Mouse (Mus musculus) layer of hippocampus, adult 2 months (tissue): Measurements from ENCODE around the gene Mab21l2. TPM values are rescaled to one million over a fixed set of nuclear protein-coding genes. Genes with fewer than 3 reads are reported as not detected.

Experiments
- DNase-seq, 2 experiments: peaks; one replicate each; pipeline ENCODE4 v3.0.0; 2022; ENCODE audit warnings: low spot score in 2 of 2
- H3K27ac ChIP-seq: fragments of 200-600 bp; 2 replicates; pipeline ENCODE4 v1.8.1; 2022
- H3K4me3 ChIP-seq: fragments of 200-600 bp; 2 replicates; pipeline ENCODE4 v1.8.1; 2022; ENCODE audit warnings: mild to moderate bottlenecking
- CTCF ChIP-seq: fragments of 200-600 bp; conservative IDR thresholded peaks from 2 replicates; pipeline ENCODE4 v1.8.1; 2022; ENCODE audit warnings: antibody characterized with exemption, mild to moderate bottlenecking, moderate library complexity
- long read RNA-seq, 2 experiments: library from polyadenylated mRNA; stranded (forward); transcript quantifications; one replicate each; pipeline ENCODE4 v2.0.0; 2021; ENCODE audit warnings: borderline mapping rate in 2 of 2
- total RNA-seq, 2 experiments: library from RNA; stranded (reverse); gene quantifications; 2 replicates each; pipeline ENCODE4 v1.2.3; 2021

Gene Mab21l2
- total RNA-seq: not detected
- long read RNA-seq, experiment 1: 0 reads
- long read RNA-seq, experiment 2: 0 reads

GRCm38 (mm10) chr3:86548091-86549015, at the start of gene Mab21l2:
TSS of gene Mab21l2 (minus strand) at chr3:86548629.
- no peak for DNase-seq
- TF ChIP-seq CTCF: no peak
- Histone ChIP-seq H3K4me3 (peak within 1 kb of the TSS; percentile 54), H3K27ac (no peak within 1 kb of the TSS)

GRCm38 (mm10) chr3:86575312-86575711, 26.9 kb upstream of the Mab21l2 start:
- no peak for TF ChIP-seq CTCF
- no peak overlapping the region for H3K27ac ChIP-seq
- no peak overlapping the region for H3K4me3 ChIP-seq
- DNase-seq: no peak

DNA sequence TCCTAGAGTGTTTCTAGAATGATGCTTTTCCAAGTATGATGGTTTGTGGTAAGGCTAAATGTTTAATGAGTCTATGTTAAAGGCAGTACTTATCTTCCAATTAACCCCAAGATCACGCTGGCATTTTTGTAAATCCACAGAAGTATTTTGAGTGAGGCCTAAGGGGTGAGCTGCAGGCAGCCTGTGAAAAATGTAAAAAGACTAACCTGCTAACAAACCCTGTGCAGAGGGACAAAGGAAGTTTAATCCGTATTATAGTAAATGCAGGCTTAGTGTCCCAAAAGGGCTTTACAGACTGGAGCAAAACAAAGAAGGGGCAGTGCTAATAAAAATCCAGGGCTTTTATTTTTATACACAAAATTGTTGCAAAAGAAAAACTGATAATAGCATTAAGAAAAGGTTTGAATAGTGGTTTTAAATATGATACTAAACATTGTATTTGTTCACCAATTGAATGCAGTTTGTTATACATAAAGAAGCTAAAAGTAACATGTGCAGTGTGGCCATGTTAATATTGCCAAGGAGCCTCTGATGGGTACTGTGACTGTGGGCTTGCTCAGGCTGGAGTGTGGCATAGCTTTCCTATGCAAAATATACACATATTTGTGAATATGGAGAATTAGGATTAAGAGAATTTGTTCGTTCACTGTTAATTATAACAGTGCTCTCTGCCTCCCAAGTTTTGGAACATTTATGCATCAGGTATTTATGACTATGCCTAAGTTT, 24.3 kb upstream of the Mab21l2 start:
- H3K27ac ChIP-seq: no peak overlapping the region
- no peak overlapping the region for H3K4me3 ChIP-seq
- no peak for DNase-seq
- TF ChIP-seq CTCF: no peak

DNA sequence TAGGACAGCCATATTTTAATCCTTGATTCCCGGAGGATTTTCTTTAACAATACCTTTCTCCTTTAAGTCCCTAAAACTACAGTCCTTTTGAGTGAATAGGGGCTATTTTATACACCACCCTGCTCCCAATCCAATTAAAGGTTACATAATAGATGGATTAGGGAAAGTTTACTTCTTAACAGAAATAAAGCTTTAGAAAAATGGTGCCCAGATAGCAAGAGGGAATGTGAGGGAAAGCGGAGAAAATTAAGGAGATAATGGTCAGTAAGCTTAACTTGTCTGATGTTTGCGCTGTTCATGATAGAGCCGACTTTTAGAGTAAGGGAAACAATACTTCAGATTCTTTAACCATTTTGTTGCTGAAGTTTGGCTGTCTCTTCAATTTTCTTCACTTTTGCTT, 23.1 kb upstream of the Mab21l2 start:
- TF ChIP-seq CTCF: no peak
- DNase-seq: no peak

DNA sequence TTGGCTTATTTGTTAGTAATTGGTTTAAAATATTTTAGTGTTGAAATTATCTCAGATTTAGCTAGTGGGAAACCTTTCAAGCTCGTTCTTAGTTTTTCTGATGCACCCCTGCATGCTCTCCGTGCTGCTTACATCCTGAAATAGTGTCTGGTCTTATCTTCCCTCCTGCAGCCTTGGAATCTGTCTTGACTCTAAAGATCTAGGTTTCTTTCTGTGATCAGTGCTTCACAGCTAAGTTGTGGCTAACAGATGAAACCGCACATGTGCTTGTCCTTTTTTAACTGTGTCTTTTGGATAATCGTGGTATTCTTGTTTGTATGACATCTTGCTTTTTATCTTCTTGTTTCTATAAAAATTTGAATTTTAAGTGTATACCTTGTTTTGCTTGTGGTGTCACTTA, 18.9 kb upstream of the Mab21l2 start:
- TF ChIP-seq CTCF: no peak
- DNase-seq: no peak
- Histone ChIP-seq H3K4me3 (no peak overlapping the region), H3K27ac (no peak overlapping the region)

More for the DNA sequence above, 23.1 kb upstream of the Mab21l2 start:
- Histone ChIP-seq H3K4me3 (no peak overlapping the region), H3K27ac (no peak overlapping the region)

GRCm38 (mm10) chr3:86561396-86561795, 13.0 kb upstream of the Mab21l2 start:
- TF ChIP-seq CTCF: no peak
- no peak for DNase-seq
- Histone ChIP-seq H3K27ac (no peak overlapping the region), H3K4me3 (no peak overlapping the region)

GRCm38 (mm10) chr3:86561023-86561344, 12.6 kb upstream of the Mab21l2 start:
- no peak for DNase-seq
- TF ChIP-seq CTCF: no peak
- no peak overlapping the region for H3K4me3 ChIP-seq
- H3K27ac ChIP-seq: no peak overlapping the region

DNA sequence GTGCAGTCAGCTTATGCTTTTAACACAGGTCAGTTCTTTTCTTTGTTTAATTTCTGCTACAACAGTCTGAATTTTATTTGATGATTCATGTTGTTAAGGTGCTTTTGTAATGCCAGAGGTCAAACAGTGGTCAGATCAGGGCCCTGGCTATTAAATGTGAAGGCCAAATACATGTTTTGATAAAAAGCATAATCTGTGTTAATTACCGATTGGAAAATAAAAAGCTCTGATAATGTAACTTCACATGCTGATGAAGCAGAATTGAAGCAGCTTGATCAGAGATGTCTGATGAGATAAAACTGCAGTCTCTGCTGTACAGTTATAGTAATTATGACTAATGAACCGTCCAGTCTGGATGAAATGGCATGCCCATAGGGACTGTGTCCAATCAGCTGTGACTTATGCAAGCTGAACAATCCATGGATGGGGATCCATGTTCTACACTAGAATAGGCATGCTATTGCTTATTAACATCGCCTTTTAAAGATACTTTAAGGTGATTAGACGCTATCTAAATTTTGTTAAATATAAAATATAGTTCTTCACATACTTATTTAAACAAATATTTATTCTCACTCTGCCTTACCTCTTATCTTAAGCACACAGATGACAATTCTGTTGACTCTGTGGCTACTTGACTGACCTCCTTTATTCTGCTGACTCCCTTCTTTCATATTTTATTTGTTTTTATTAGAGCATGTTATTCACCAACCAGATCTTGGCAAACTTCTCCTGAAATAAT, 12.0 kb upstream of the Mab21l2 start:
- DNase-seq: no peak
- Histone ChIP-seq H3K4me3 (no peak overlapping the region), H3K27ac (no peak overlapping the region)
- no peak for TF ChIP-seq CTCF

GRCm38 (mm10) chr3:86559635-86560034, 11.2 kb upstream of the Mab21l2 start:
- H3K4me3 ChIP-seq: no peak overlapping the region
- no peak for TF ChIP-seq CTCF
- no peak overlapping the region for H3K27ac ChIP-seq
- DNase-seq: no peak

DNA sequence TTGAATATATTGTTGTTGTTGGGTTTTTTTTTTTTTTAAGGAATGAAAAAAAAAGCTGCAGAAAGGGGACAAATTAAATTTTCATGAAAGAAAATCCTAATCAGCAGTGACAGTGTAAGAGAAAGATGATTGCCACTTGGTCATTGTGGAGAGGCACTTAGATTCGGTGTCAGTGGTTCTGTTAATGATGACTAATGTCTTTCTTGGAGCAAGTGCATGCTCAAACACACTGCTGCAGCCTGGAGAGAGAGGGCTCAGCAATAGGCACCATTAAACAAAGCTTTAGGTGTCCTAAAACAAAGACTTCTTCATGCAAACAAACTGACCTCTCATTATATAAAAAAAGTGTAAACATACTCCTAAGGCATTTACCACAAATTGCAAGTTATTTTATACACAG, 10.5 kb upstream of the Mab21l2 start:
- no peak overlapping the region for H3K27ac ChIP-seq
- DNase-seq: no peak
- H3K4me3 ChIP-seq: no peak overlapping the region
- no peak for TF ChIP-seq CTCF

DNA sequence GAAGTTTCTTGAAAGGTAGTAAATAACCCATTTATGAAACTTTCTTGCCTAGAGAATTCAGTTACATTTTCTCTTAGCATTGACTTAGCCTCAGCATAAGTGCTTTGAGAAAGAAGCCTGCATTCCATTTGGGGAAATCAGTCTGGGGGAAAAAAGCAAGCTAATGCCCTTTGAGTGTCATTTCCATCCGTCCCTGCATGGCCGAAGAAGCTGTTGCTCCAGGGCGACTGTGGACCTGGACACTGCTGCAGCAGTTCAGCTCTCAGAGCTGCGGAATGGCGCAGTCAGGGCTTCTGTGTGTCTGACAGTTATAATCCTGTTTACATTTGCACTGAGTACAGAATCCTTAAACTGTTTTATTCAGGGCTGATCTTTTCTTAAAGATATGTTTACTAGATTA, 3.7 kb upstream of the Mab21l2 start:
- TF ChIP-seq CTCF: no peak
- DNase-seq: no peak
- no peak overlapping the region for H3K27ac ChIP-seq
- H3K4me3 ChIP-seq: no peak overlapping the region

GRCm38 (mm10) chr3:86551011-86551728, 2.7 kb upstream of the Mab21l2 start:
- H3K4me3 ChIP-seq: no peak overlapping the region
- DNase-seq: no peak

More at GRCm38 (mm10) chr3:86551011-86551728, 2.7 kb upstream of the Mab21l2 start:
- no peak for TF ChIP-seq CTCF
- H3K27ac ChIP-seq: no peak overlapping the region
